Mouse (Mus musculus) intestine, embryonic 15.5 days (tissue): ENCODE results near the gene Bcas3. TPM values are rescaled to one million over a fixed set of nuclear protein-coding genes. Genes with fewer than 3 reads are reported as not detected.
A peak's percentile ranks its signal among the peaks of the same experiment; 100 is the strongest.

ENCODE experiments used
- ATAC-seq: fragments of 200-750 bp; cut with Nextera tagmentation; 2 replicates; pipeline ENCODE4 v1.8.0; 2017; ENCODE audit warnings: moderate TSS enrichment, moderate library complexity
- H3K27ac ChIP-seq: fragments of 300-500 bp; sonication (generic); 2 replicates; pipeline ENCODE4 v1.5.1; 2015; ENCODE audit warnings: mild to moderate bottlenecking, inconsistent platforms
- H3K27me3 ChIP-seq: fragments of 300-500 bp; sonication (generic); replicated peaks from 2 replicates; pipeline ENCODE4 v1.6.1; 2015; ENCODE audit warnings: inconsistent platforms
- H3K36me3 ChIP-seq: fragments of 300-500 bp; sonication (generic); 2 replicates; pipeline ENCODE4 v1.6.1; 2015; ENCODE audit warnings: inconsistent platforms
- H3K4me1 ChIP-seq: fragments of 300-500 bp; sonication (generic); replicated peaks from 2 replicates; pipeline ENCODE4 v1.6.1; 2015; ENCODE audit warnings: inconsistent platforms
- H3K4me2 ChIP-seq: fragments of 300-500 bp; sonication (generic); replicated peaks from 2 replicates; pipeline ENCODE4 v1.6.1; 2015; ENCODE audit warnings: mild to moderate bottlenecking, inconsistent platforms
- H3K4me3 ChIP-seq: fragments of 300-500 bp; sonication (generic); replicated peaks from 2 replicates; pipeline ENCODE4 v1.5.1; 2015; ENCODE audit warnings: inconsistent platforms
- H3K9ac ChIP-seq: fragments of 300-500 bp; sonication (generic); 2 replicates; pipeline ENCODE4 v1.6.1; 2015; ENCODE audit warnings: inconsistent platforms
- H3K9me3 ChIP-seq: fragments of 300-500 bp; sonication (generic); 2 replicates; pipeline ENCODE4 v1.6.1; 2016; ENCODE audit warnings: inconsistent platforms
- WGBS: fragments of 180-500 bp; shearing (Covaris S2); methylation state at CpG from one replicate; pipeline ENCODE4 v1.1.7; 2015; 5-methylcytosine and 5-hydroxymethylcytosine counted together
- polyA plus RNA-seq: library from polyadenylated mRNA; unstranded; fragments of >200 nt; fragmentation: Nextera tagmentation; extraction: Ambion mirVana; gene quantifications from 2 replicates; pipeline ENCODE4 v1.2.1, GENCODE M21; 2015

Bcas3 gene
- polyA plus RNA-seq, 1 experiment from 2014 or later = 14.7 TPM

DNA sequence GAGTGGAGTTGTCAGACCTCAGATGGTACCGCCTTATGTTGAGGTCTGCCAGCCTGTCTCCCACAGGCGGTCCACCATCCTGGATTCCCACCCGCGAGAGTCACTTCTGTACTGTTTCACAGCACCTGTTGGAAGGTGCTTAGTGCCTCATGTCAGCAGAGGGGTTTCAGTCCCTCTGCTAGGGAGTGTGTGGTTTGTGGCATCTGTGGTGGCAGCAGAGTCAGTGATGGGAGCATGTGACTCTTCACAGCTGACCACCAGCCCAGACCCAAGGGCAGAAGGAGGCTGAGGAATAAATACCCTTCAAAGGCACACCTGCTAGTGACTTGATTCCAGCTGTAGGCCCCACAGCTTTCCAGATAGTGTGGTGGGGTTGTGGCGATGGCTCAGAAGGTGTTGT, 94.4 kb downstream of the Bcas3 start:
- no peak overlapping the region for H3K4me3 ChIP-seq
- no peak overlapping the region for H3K4me2 ChIP-seq
- 89% methylated on average over 5 of the region's 5 CpGs for WGBS
- no peaks in the 10 kb centered on the region for H3K9me3 ChIP-seq
- ATAC-seq = no peak
- H3K27ac ChIP-seq = no peak overlapping the region
- no peaks in the 10 kb centered on the region for H3K4me1 ChIP-seq
- no peak overlapping the region for H3K9ac ChIP-seq
- no peaks in the 10 kb centered on the region for H3K36me3 ChIP-seq
- no peaks in the 10 kb centered on the region for H3K27me3 ChIP-seq

DNA sequence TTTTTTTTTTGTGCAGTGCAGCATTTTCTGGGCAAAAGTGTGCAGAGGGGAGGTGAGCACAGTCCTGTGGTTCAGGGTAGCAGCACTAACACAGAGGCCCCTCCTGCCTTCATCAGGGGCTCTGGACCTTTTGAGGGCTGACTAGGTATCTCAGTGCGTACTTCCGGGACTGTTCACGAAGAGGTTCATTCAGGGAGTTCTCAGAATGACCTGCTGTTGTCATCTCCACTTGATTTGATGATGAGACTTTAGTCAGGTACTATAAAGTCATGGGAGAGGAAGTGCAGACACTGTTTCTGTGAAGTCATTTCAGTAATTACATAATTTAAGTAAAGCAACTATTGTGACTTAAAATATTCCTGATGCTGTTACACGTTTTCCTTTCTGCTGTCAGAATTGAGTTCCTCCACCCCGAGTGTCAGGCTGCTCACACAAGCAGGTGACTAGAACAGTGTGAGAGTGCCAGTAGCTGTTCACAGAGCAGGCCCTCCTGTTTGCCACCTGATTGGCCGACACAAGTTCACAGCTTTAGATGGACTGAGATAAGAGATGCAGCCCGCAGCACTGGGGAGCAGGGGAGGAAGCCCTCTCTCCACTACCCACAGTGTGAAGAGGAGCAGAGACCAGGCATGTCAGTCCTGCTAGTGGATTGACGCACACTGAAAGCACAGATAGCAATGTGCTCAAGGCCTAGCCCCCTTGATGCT, 100.8 kb downstream of the Bcas3 start:
- H3K4me1 ChIP-seq = no peaks in the 10 kb centered on the region
- H3K9ac ChIP-seq = no peak overlapping the region
- H3K27ac ChIP-seq = no peak overlapping the region
- no peaks in the 10 kb centered on the region for H3K27me3 ChIP-seq
- no peaks in the 10 kb centered on the region for H3K36me3 ChIP-seq
- ATAC-seq = no peak
- H3K9me3 ChIP-seq = no peaks in the 10 kb centered on the region
- WGBS = 61% methylated on average over 8 of the region's 8 CpGs
- no peak overlapping the region for H3K4me2 ChIP-seq
- H3K4me3 ChIP-seq = no peak overlapping the region

GRCm38 (mm10) chr11:85454305-85454682, 101.3 kb downstream of the Bcas3 start:
- H3K27ac ChIP-seq = no peak overlapping the region
- H3K4me1 ChIP-seq = no peaks in the 10 kb centered on the region
- no peak overlapping the region for H3K4me3 ChIP-seq
- ATAC-seq = no peak
- H3K36me3 ChIP-seq = no peaks in the 10 kb centered on the region
- no peaks in the 10 kb centered on the region for H3K9me3 ChIP-seq
- WGBS = 81% methylated on average over 5 of the region's 5 CpGs
- no peak overlapping the region for H3K4me2 ChIP-seq
- no peaks in the 10 kb centered on the region for H3K27me3 ChIP-seq
- H3K9ac ChIP-seq = no peak overlapping the region

GRCm38 (mm10) chr11:85461536-85461935, 108.6 kb downstream of the Bcas3 start:
- H3K36me3 ChIP-seq = no peaks in the 10 kb centered on the region
- H3K4me2 ChIP-seq = no peak overlapping the region
- H3K27me3 ChIP-seq = no peaks in the 10 kb centered on the region
- no peaks in the 10 kb centered on the region for H3K4me1 ChIP-seq
- no peak for ATAC-seq
- H3K9me3 ChIP-seq = no peaks in the 10 kb centered on the region
- H3K27ac ChIP-seq = no peak overlapping the region
- H3K9ac ChIP-seq = no peak overlapping the region
- no peak overlapping the region for H3K4me3 ChIP-seq
- WGBS = 81% methylated on average over 7 of the region's 7 CpGs

DNA sequence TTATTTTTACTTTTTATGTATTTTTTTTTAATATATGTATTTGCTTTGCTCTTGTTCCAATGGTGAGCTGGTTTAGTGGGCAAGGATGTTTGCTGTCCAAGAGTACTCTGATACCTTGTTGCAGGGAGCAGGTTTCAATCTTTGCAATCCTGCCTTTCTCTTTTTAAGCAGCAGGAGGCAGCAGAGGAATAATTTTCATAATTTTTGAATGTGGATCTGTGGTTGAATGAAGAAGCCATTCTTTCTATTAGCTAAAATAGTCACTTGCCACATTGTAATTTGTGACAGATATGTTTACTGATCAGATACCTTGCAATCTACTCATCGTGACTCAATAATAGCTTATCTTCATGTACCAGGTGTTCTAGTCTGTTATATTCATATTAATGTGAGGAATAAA, 116.6 kb downstream of the Bcas3 start:
- ATAC-seq = no peak
- H3K4me2 ChIP-seq = no peak overlapping the region
- H3K36me3 ChIP-seq = no peaks in the 10 kb centered on the region
- H3K4me1 ChIP-seq = no peaks in the 10 kb centered on the region
- H3K27me3 ChIP-seq = no peaks in the 10 kb centered on the region
- H3K9me3 ChIP-seq = no peaks in the 10 kb centered on the region
- no peak overlapping the region for H3K4me3 ChIP-seq
- no peak overlapping the region for H3K9ac ChIP-seq
- H3K27ac ChIP-seq = no peak overlapping the region
- WGBS = 63% methylated on average over 1 of the region's 1 CpGs

DNA sequence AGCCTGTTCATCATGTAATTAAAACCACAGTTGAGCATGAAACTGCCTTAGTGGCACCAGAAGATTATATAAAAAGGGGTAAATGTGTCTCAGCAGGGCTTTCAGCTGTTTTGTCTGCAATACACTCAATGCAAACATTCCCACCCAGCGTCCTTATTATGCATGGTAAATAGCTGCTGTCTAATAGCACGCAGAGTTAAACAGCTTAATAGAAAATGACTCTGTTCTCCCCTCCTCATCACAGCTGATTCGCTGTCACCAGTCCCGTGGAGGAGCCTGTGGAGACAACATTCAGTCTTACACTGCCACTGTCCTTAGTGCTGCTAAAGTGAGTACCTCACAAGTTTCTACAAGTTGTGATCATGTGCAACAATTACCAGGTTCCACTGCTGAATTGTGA, 117.5 kb downstream of the Bcas3 start:
- 56% methylated on average over 4 of the region's 4 CpGs for WGBS
- Histone ChIP-seq H3K4me1 (no peaks in the 10 kb centered on the region), H3K9me3 (no peaks in the 10 kb centered on the region), H3K27ac (no peak overlapping the region), H3K4me3 (no peak overlapping the region), H3K4me2 (no peak overlapping the region), H3K27me3 (no peaks in the 10 kb centered on the region), H3K9ac (no peak overlapping the region), H3K36me3 (no peaks in the 10 kb centered on the region)
- no peak for ATAC-seq

DNA sequence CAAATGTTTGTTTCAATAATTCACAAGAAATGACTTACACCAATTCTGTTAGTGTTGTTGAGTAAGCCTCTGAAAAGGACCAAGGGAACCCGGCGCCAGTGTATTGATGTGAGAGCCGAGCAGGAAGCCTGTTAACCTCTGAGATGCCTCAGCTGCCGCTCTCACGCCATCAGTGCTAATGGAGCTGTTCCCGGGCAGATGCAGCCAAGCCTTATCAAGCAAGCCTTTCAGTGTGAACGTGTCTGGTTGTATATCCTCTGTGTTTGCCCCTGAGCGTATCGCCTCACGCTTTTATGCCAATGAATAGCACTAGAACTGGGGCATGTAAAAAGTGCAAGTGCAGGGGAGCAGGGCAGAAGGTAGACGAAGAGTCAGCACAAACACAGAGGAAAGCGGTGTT, 121.4 kb downstream of the Bcas3 start:
- H3K27ac ChIP-seq = no peak overlapping the region
- H3K4me2 ChIP-seq = no peak overlapping the region
- no peaks in the 10 kb centered on the region for H3K27me3 ChIP-seq
- H3K36me3 ChIP-seq = no peaks in the 10 kb centered on the region
- H3K9ac ChIP-seq = no peak overlapping the region
- no peak overlapping the region for H3K4me3 ChIP-seq
- 37% methylated on average over 12 of the region's 12 CpGs for WGBS
- H3K4me1 ChIP-seq = no peaks in the 10 kb centered on the region
- ATAC-seq = no peak
- no peaks in the 10 kb centered on the region for H3K9me3 ChIP-seq

DNA sequence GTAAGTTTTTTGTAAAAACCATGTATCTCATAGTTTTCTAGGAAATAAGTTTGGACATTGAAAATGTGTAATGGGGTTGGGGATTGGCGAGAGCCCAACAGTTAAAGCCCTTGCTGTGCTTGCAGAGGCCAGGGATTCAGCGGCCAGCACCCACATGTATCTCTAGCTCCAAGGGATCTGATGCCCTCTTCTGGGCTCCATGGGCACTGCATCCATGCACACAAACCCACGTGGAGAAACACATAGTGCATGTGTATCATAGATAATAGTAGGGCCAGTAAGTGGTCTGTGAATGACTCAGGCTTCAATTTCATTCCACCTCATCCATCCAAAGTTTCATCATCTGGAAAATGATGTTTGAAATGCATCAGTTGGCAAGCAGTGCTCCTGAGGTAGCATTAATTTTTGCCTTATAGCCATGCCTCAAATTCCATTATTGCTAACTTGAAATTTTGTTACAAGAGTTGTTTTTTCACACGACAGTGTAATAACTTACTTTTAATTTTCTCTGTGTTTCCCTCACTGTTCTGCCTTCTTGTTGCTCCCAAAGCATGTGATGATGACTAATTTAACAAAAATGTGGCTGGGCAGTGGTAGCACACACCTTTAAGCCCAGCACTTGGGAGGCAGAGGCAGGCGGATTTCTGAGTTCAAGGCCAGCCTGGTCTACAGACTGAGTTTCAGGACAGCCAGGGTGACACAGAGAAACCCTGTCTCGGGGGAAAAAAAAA, 129.9 kb downstream of the Bcas3 start:
- no peak for ATAC-seq
- no peak overlapping the region for H3K27ac ChIP-seq
- WGBS = 76% methylated on average over 6 of the region's 6 CpGs
- no peak overlapping the region for H3K4me2 ChIP-seq
- no peaks in the 10 kb centered on the region for H3K27me3 ChIP-seq
- no peaks in the 10 kb centered on the region for H3K4me1 ChIP-seq
- H3K36me3 ChIP-seq = no peaks in the 10 kb centered on the region
- H3K9ac ChIP-seq = no peak overlapping the region
- H3K9me3 ChIP-seq = no peaks in the 10 kb centered on the region
- no peak overlapping the region for H3K4me3 ChIP-seq

DNA sequence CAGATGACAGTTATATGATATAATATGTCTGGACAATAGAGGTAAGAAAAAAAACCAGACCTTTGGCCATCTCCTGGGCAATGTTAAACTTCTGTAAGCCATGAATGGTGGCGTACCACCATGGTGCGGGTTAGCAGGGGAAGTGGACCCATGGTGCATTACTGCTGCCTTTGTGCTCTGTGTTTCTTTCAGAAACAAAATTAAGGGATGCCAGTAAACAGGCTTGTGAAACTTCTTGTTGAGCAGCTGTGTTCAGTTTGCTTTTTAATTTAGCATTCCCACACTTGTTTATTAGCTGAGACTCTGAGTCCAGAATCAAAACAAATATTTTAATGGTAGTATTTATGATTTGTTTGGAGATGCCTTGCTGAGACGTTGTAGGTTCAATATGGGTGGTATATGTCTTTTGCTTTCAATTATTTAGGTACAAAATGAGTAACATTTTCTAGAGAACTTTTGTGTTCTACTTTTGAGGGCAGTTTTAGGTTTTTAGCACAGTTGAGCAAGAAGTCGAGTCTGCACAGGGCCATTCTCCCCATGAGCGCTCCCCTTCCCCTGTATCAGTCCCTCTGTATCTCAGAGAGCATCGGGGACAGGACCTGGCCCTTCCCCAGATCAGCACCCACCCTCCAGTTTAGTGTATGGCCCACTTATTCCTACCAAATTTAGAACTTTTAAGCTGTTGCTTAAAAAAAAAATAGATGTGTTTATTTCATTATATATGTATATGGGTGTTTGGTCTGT, 132.4 kb downstream of the Bcas3 start:
- no peak overlapping the region for H3K9ac ChIP-seq
- H3K36me3 ChIP-seq = no peaks in the 10 kb centered on the region
- no peak overlapping the region for H3K4me2 ChIP-seq
- no peak overlapping the region for H3K4me3 ChIP-seq
- H3K9me3 ChIP-seq = no peaks in the 10 kb centered on the region
- H3K27me3 ChIP-seq = no peaks in the 10 kb centered on the region
- no peak overlapping the region for H3K27ac ChIP-seq
- H3K4me1 ChIP-seq = no peaks in the 10 kb centered on the region
- ATAC-seq = no peak
- WGBS = 67% methylated on average over 6 of the region's 6 CpGs

- H3K4me3 ChIP-seq = no peak overlapping the region
- no peaks in the 10 kb centered on the region for H3K36me3 ChIP-seq
- WGBS = 59% methylated on average over 7 of the region's 7 CpGs
- no peak for ATAC-seq
- no peak overlapping the region for H3K27ac ChIP-seq
- no peak overlapping the region for H3K9ac ChIP-seq
- H3K27me3 ChIP-seq = no peaks in the 10 kb centered on the region
- H3K9me3 ChIP-seq = no peaks in the 10 kb centered on the region
- no peaks in the 10 kb centered on the region for H3K4me1 ChIP-seq
- no peak overlapping the region for H3K4me2 ChIP-seq
These were observed 134.5 kb downstream of the Bcas3 start for GRCm38 (mm10) chr11:85487501-85487900.

DNA sequence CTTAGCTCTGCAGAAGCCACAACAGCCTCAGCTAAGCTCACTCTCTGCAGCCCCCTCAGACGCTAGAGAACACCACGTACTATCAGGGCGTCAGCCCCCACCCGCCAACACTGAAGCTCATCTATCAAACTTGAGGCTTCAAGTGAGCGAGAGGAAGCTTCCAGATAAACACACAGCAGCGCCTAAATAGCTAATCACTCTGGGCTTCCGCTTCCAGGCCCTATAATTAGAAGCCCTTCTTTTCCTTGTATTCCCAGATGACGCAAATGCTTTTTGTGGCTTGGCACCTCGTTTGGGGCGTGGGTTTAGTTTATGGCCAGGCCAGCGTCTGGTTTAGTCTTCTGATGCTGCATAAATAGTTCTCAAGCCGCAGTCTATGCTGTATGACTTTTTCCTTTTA, 139.3 kb downstream of the Bcas3 start:
- Histone ChIP-seq H3K36me3 (no peaks in the 10 kb centered on the region), H3K9me3 (no peaks in the 10 kb centered on the region), H3K9ac (no peak overlapping the region), H3K4me2 (0 out of 2 replicates have a peak overlapping the region, but pooled peaks have one; percentile 1), H3K4me1 (no peaks in the 10 kb centered on the region), H3K27ac (0 out of 2 replicates have a peak overlapping the region, but pooled peaks have one; percentile 1), H3K27me3 (no peaks in the 10 kb centered on the region), H3K4me3 (no peak overlapping the region)
- 15% methylated on average over 12 of the region's 12 CpGs for WGBS
- ATAC-seq = peak; percentile 56

- Histone ChIP-seq H3K36me3 (no peaks in the 10 kb centered on the region), H3K27me3 (no peaks in the 10 kb centered on the region), H3K9me3 (no peaks in the 10 kb centered on the region), H3K4me1 (no peaks in the 10 kb centered on the region), H3K9ac (no peak overlapping the region), H3K27ac (peak overlapping the region; percentile 49; the same call in 1 of the 2 replicates), H3K4me3 (no peak overlapping the region), H3K4me2 (no peak overlapping the region)
- no peak for ATAC-seq
- WGBS = 49% methylated on average over 3 of the region's 3 CpGs
These were observed 139.7 kb downstream of the Bcas3 start for GRCm38 (mm10) chr11:85492666-85493065.
